Mouse (Mus musculus) left cerebral cortex, postnatal 36 days (tissue): ENCODE data around the gene Podnl1. TPM values are rescaled to one million over a fixed set of nuclear protein-coding genes. Genes with fewer than 3 reads are reported as not detected.

Experiments
- DNase-seq, 2 experiments: peaks; one replicate each; pipeline ENCODE4 v3.0.0; 2021 to 2022; ENCODE audit warnings: low spot score in 2 of 2, mixed read lengths in 1 of 2
- intact Hi-C: fragments of 180-260 bp; cut with DNase I; formaldehyde crosslinking; loops from one replicate; pipeline ENCODE4 v1.15.1; 2025
- microRNA-seq: library from miRNA; unstranded; fragments of <30 nt; microRNA quantifications from one replicate; pipeline ENCODE4 v1.2.0, GENCODE M21; 2022
- total RNA-seq, 2 experiments: library from RNA; stranded (reverse); gene quantifications; 2 replicates each; pipeline ENCODE4 v1.2.3; 2021

The Podnl1 gene
- total RNA-seq, 2 experiments from 2014 or later, result not detected

DNA sequence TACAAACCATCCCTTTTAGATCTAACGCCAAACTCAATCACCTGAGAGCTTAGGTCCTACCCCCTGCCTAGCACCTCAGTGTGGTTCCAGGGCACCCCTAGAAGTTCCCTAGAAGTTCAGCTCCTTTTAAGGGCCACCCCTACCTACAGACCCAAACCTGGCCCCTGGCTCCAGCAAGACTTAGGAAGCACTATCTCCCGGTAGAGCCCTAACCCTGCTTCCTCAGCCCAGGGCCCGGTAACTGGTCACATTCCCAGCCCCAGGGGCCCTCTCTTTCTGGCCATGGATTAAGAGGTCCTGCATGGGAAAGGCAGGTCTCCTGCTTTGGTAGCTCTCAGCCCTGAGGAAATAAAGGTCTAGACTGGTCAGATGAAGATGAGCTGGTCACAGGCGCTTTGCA lies 54.2 kb downstream of the Podnl1 start:
- DNase-seq, result no peak
- intact Hi-C loops, result loop anchor here (5.0 kb wide), 1 partner anchor 32 kb away; no protein-coding TSS in a partner anchor

DNA sequence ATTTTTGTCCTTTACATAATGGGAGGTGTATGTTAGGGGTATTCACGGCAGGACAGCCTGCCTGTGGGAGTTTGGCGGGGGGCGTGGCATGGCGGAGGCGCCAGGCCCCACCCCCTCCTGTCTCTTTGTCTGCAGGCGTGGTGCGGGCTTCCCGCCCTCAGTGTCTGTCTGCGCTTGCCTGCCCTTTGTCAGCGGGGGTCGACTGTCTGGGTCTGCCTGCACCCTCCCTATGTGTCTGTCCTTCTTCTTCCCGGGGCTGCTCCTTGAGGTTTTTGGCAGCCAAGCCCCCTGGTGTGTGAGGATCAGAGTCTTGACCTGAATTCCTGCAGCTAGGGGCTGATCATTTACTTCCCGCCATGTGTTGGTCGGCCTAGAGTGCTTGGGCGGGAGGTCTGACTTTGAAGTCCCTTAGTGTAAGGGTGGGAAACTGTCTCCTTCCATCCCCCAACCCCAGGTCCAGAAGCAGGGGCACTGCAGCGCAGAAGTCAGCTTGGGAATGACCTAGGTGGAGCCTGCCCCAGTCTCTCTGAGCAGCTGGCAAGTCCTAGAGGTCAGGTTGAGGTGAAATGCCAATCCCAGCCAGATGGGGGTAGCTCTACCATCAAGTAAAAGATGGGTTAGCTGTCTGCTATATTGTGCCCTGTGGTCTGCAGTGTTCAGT lies 54.9 kb downstream of the Podnl1 start:
- peak in 1 of 2 experiments; percentile 18 for DNase-seq
- intact Hi-C loops, result no loop called here

Small RNA genes within 50 kb of the gene (microRNA-seq; reads per million reads assigned to microRNA genes)
- not detected for gene Gm25110
- 1,967 reads per million, percentile 84 among the genes with 10 or more reads in this experiment for gene Mir181c
- gene Mir181d, result 1,728 reads per million, percentile 83 among the genes with 10 or more reads in this experiment
- not detected for gene Mir709

Other genes with a start within 250 kb of the Podnl1 start
- gene Adgrl1, start 225.9 kb upstream of the Podnl1 start, total RNA-seq, result 100 to 1,000 TPM; 422 to 433 TPM
- gene Gm10644, start 170.8 kb upstream of the Podnl1 start, total RNA-seq, result under 1 TPM; 0.25 to 0.54 TPM
- gene Asf1b, start 170.5 kb upstream of the Podnl1 start, total RNA-seq, result under 1 TPM; 0.39 to 0.48 TPM
- gene Prkaca, start 153.0 kb upstream of the Podnl1 start, total RNA-seq, result 100 to 1,000 TPM; 243 to 267 TPM
- 10 to 100 TPM; 41.5 to 46.6 TPM for gene Samd1, start 128.3 kb upstream of the Podnl1 start, total RNA-seq
- gene 1700067K01Rik, start 124.5 kb upstream of the Podnl1 start, total RNA-seq, result under 1 TPM in 1 of 2 experiments, not detected in 1; 0.59 TPM
- 1 to 10 TPM; 1.3 to 3.1 TPM for gene 2210011C24Rik, start 113.8 kb upstream of the Podnl1 start, total RNA-seq
- gene Palm3, start 104.5 kb upstream of the Podnl1 start, total RNA-seq, result 1 to 10 TPM; 1.7 to 2.7 TPM
- gene Il27ra, start 83.4 kb upstream of the Podnl1 start, total RNA-seq, result under 1 TPM; 0.49 to 0.52 TPM
- not detected for gene Rln3, start 81.0 kb upstream of the Podnl1 start, total RNA-seq
- gene Gm10643, start 60.9 kb upstream of the Podnl1 start, total RNA-seq, result 1 to 10 TPM; 4.1 to 4.4 TPM
- gene Rfx1, start 59.2 kb upstream of the Podnl1 start, total RNA-seq, result 10 to 100 TPM; 17.9 to 32.4 TPM
- gene Dcaf15, start 21.2 kb upstream of the Podnl1 start, total RNA-seq, result 10 to 100 TPM; 15.7 to 19.8 TPM
- 10 to 100 TPM; 51.1 to 53.6 TPM for gene Cc2d1a, start 21.9 kb downstream of the Podnl1 start, total RNA-seq
- 1 to 10 TPM; 1.7 to 2.1 TPM for gene 4930432K21Rik, start 22.0 kb downstream of the Podnl1 start, total RNA-seq
- 1 to 10 TPM; 3.7 to 3.9 TPM for gene Nanos3, start 59.2 kb downstream of the Podnl1 start, total RNA-seq
- 10 to 100 TPM; 12.5 to 16.9 TPM for gene Zswim4, start 111.1 kb downstream of the Podnl1 start, total RNA-seq
- 100 to 1,000 TPM; 113 to 146 TPM for gene D8Ertd738e, start 123.7 kb downstream of the Podnl1 start, total RNA-seq
- 10 to 100 TPM; 14.4 to 15.9 TPM for gene Mri1, start 131.3 kb downstream of the Podnl1 start, total RNA-seq
- gene Ccdc130, start 144.4 kb downstream of the Podnl1 start, total RNA-seq, result 10 to 100 TPM; 23.1 to 28.2 TPM